Mouse (Mus musculus) thymus, adult 2 months (tissue): Measurements from ENCODE around the gene Prpsap1.

Source experiments
- CTCF ChIP-seq: fragments of 200-500 bp; IDR thresholded peaks from 2 replicates; pipeline ENCODE4 v1.5.1; 2012; ENCODE audit warnings: mild to moderate bottlenecking, control low read depth, low read length, moderate library complexity, borderline replicate concordance; ENCODE audit not compliant: control insufficient read depth, poor library complexity, insufficient read depth; ENCODE audit errors: extremely low read depth
- POLR2A ChIP-seq: fragments of 200-500 bp; IDR thresholded peaks from 2 replicates; pipeline ENCODE4 v1.6.1; 2012; ENCODE audit warnings: mild to moderate bottlenecking, low read length, control low read depth, moderate library complexity; ENCODE audit not compliant: control insufficient read depth, poor library complexity, insufficient read depth; ENCODE audit errors: extremely low read depth

- TF ChIP-seq CTCF (no peak), POLR2A (no peak; the same call in 1 of the 2 replicates)
These were observed 59.6 kb downstream of the Prpsap1 start for GRCm38 (mm10) chr11:116434287-116434966.
